Mouse (Mus musculus) yolk sac, embryonic 10.5 days (tissue): ENCODE measurements around the gene 1700018G05Rik.
"Not testable (repeated sequence)": the region's sequence is repeated elsewhere in the genome, so short reads cannot be mapped to it uniquely, and the experiment has no call there.

Experiments
- DNase-seq: peaks from one replicate; pipeline ENCODE4 v3.0.0-alpha.2; 2017; ENCODE audit warnings: low spot score

1700018G05Rik gene

DNA sequence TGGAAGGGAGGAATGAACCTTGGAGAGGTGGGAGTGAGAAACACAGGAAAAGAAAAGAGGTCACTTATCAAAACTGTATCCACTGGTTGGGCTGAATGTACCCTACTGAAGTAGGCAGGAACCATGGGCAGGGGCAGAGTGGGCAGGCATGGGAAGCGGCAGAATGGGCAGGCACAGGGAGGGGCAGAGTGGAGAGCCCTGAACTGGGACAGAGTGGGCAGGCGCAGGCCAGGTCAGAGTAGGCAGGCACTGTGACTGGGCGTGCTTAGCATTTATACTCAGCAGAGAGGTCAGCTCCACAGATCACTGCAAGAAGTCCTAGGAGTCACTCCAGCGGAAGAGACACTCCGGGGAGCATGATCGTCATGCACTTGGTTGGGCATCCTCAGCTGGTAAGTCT lies at the start of gene 1700018G05Rik:
Gene 1700018G05Rik, plus strand, starts transcription at position 301 of the 400 bp plus-strand sequence.
- not testable (repeated sequence) for DNase-seq

DNA sequence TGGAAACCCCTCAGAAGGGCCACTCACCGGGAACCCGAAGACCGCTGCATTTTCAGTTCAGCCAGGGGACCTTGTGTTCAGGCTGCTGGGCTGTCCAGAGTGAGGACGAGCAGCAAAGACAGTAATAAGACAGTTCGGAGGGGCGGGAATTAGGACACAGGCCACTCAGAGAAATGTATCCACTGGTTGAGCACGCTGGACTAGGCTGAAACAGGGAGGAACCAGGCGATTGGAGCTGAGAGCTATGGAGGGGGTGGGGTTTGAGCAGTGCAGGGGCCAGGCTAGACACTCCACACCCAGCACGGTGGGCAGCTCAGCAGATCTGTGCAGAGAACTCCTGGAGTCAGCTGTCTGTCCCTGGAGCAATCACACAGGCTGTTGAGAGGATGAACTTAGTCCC lies 19.6 kb upstream of the 1700018G05Rik start, which contains the start of the genes Dmrtc1a and 1700011M02Rik:
Gene Dmrtc1a, minus strand, starts transcription at position 101 of the 400 bp plus-strand sequence.
Gene 1700011M02Rik, plus strand, starts transcription at position 319 of the 400 bp plus-strand sequence.
- DNase-seq: not testable (repeated sequence)

DNA sequence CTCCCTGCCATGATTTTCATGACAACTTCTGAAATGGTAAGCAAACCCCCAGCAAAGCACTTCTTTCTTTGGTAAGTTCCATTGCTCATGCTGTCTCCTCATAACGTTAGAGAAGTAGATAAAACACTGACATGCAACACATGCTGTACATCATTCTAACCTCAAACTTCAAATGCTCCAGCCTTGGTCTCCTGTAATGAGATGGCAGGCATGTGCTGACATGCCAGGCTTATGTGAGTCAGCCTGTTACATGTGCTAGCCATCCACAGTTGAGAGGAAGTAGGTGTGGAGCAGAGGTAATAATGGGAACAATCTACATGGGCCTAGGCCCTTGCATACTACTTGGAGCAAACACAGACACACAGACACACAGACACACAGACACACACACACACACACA lies 13.3 kb upstream of the 1700018G05Rik start:
- not testable (repeated sequence) for DNase-seq

DNA sequence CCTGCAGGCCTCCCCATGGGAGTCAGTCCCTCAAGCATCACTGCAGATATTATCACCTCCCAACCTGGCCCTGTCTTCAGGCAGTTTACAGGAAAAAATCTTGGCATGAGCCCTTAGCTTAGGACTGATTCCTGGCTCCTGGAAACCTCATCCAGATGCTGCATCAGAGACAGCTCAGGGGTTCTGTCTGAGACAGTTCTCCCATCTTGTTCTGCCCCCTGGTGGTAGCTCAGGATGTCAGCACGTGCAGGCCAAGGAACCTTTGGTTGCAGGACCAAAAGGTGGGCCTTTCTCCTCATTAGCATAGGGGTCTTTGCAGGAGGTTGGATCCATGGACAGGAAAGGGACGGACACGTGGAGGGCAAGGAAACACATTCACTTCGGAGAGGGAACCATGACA lies 1.5 kb upstream of the 1700018G05Rik start:
- not testable (repeated sequence) for DNase-seq

DNA sequence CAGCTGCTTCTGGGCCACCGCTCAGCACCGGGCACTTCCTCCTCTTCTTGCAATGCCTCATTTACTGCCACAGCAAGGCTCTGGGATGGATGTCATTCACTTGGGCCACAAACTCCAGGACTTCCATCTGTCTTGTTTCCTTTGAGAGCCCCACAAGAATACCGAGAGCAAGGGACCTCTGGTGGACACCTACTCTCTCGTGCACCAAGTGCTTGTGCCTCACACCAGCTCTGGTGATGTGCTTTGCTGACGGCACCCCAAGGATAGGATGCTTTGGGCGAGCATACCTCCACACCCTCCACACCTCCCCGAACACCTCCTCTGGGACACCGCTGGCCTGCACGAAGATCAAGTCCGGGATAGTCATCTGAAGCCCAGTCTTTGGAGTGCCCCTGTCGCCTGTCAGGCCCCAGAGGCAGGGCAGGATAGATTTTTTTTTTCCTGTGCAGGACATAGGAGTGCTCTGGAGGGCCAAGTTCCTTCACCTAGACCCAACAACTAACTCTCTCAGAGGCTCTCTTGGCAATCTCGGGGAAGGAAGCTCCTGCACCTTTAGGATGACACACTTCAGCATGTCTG lies 4.9 kb downstream of the 1700018G05Rik start:
- no peak for DNase-seq

DNA sequence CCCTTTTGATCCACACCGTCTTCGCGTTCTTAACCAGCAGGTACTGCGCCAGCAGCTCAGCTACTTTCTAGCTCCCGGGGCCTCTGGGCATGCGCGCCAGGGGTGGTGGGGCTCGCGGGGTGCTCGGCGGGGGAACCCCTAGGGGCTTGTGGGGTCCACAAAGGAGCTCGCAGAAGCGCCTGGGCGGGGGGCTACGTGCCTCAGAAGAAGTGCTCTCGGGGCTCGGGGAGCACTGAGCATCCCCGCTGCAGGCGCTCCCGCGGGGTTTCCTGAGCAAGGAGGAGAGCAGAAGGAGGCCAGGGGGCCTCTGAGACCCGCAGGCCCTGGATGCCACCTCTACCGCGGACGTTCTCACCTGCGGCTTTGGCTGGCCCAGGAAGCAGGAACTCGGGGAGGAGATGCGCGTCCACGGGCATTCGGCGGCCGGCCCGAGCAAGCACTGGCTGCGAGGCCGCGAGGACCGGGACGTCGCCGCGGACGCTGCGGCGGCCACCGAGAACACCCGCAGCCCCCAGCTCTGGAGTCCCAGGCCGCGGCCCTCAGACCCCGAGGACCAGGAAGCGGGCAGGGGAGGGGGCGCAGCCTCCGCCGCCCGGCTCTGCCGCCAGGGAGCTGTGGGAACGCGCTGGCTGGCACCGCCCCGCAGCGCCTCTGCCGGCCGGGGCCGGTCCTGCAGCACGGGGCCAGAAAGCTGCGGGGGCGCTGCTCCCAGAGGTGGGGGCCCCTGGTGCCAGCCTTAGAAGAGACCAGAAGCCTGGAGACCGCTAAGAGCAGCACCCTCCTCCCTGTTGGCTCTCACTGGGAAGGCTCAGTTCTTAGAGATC lies 5.6 kb downstream of the 1700018G05Rik start:
- DNase-seq: peak; percentile 9

DNA sequence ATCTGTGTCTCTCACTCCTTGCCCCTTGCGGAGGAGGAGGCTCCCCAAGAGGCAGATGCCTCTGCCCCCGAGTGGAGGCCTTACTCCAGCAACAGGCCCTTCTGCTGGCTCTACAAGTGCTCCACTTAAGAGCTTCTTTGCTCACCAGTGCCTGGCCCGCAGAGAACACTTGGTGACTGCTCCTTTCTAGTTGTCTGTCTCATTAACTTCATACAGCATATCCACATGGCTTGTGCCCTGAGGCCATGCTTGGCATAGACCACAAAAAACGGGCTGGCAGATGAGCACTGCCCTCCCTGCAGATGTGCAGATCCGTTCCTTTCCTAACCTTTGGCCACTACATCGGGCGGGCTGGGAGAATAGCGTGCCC lies 6.2 kb downstream of the 1700018G05Rik start:
- DNase-seq: no peak

DNA sequence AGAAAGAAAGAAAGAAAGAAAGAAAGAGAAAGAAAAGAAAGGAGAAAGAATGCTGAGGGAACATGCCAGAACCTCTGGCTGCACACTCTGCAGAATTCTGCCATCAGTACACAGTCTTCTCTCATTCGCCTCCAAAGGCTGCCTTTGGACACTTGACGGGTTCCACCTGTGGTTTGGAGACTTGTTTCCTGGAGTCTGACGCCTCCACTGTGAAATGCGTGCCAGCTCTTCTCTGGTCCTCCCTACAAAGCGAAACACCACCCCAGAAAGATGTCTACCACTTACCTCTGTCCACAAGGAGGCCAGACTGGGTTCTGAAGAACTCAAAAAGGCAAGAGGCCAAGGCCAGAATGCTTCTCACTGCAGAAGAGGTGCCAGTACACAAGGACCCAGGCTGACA lies 8.6 kb downstream of the 1700018G05Rik start:
- no peak for DNase-seq

DNA sequence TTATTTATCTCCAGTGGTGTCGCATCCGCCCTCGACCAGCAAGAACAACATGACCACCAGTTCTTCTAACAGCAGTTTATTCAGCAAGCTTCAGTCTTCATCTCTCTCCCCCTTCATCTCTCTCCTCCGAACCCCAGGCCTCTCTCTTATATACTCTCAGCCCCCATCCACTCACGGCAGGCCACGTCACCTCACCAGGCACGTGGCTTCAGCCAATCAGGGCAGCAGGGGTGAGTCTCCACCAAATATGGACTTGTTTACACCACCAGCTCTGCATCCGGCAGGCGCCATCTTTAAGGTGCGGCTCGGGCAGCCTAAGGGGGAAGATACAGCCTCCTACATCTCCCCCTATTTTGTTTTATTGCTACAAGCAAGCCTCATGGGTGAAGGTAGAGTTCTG lies 22.0 kb downstream of the 1700018G05Rik start:
- DNase-seq: not testable (repeated sequence)

DNA sequence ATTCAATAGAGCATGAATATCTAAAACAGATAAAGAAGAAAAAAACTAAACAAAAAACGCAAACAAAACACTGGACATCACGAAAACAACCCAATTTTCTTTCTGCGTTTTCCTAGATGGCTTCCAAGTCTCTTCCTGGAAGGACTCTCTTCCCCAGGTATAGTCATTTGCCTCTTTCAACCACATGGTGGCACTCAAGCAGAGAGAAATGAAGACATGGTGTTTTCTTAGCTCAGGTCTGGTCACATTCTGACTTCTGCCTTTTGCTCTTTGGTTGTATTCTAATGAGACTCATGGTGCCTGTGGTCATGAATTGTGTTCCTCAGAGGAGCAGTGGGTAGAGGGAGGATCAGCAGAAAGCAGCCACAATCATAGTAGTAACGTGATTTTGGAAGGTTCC lies 30.7 kb downstream of the 1700018G05Rik start:
- peak; percentile 2 for DNase-seq

DNA sequence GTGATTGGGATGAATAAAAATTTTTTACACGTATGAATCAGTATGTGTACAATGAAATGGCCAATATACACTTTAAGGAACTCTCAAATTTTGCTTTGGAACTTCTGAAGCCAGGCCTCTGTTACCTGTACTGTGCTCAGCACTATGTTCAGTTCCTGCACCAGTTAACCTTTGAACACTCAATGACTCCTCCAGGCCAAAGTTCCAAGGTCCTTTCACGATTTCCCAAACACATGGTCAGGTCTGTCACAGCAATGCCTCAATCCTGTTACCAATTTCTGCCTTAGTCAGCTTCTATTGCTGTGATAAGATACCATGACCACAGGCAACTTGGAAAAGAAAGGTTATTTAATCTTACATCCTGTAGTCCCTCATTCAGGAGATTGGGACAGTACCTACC lies 32.4 kb downstream of the 1700018G05Rik start:
- DNase-seq: no peak
